Mouse (Mus musculus) limb, embryonic 14.5 days (tissue): ENCODE measurements around the gene Fam107b. TPM values are rescaled to one million over a fixed set of nuclear protein-coding genes. Genes with fewer than 3 reads are reported as not detected.

Experiments used
- ATAC-seq: fragments of 200-750 bp; cut with Nextera tagmentation; 2 replicates; pipeline ENCODE4 v1.8.0; 2017; ENCODE audit warnings: low read depth, moderate number of reproducible peaks, moderate TSS enrichment; ENCODE audit not compliant: low FRiP score
- DNase-seq: peaks from one replicate; pipeline ENCODE4 v3.0.0-alpha.2; 2015; ENCODE audit warnings: low spot score
- H3K27ac ChIP-seq: fragments of 300-500 bp; sonication (generic); replicated peaks from 2 replicates; pipeline ENCODE4 v1.5.1; 2014; ENCODE audit warnings: low read depth, mild to moderate bottlenecking, low read length, moderate library complexity, mixed read lengths
- H3K27me3 ChIP-seq: fragments of 300-500 bp; sonication (generic); 2 replicates; pipeline ENCODE4 v1.6.1; 2014; ENCODE audit warnings: low read length, mixed read lengths; ENCODE audit not compliant: control insufficient read depth, insufficient read depth
- H3K36me3 ChIP-seq: fragments of 300-500 bp; sonication (generic); 2 replicates; pipeline ENCODE4 v1.6.1; 2014; ENCODE audit warnings: mild to moderate bottlenecking, low read length, moderate library complexity, mixed read lengths; ENCODE audit not compliant: control insufficient read depth, insufficient read depth
- H3K4me1 ChIP-seq: fragments of 300-500 bp; sonication (generic); 2 replicates; pipeline ENCODE4 v1.6.1; 2014; ENCODE audit warnings: antibody characterized with exemption, low read length, mixed read lengths; ENCODE audit not compliant: control insufficient read depth, insufficient read depth
- H3K4me2 ChIP-seq: fragments of 300-500 bp; sonication (generic); replicated peaks from 2 replicates; pipeline ENCODE4 v1.6.1; 2014; ENCODE audit warnings: low read depth, mild to moderate bottlenecking, low read length, moderate library complexity; ENCODE audit not compliant: severe bottlenecking
- H3K4me3 ChIP-seq: fragments of 300-500 bp; sonication (generic); replicated peaks from 2 replicates; pipeline ENCODE4 v1.5.1; 2014; ENCODE audit warnings: low read length
- H3K9ac ChIP-seq: fragments of 300-500 bp; sonication (generic); 2 replicates; pipeline ENCODE4 v1.6.1; 2014; ENCODE audit warnings: mild to moderate bottlenecking, low read depth, low read length, moderate library complexity; ENCODE audit not compliant: severe bottlenecking
- H3K9me3 ChIP-seq: fragments of 300-500 bp; sonication (generic); 2 replicates; pipeline ENCODE4 v1.6.1; 2016; ENCODE audit warnings: low read length; ENCODE audit not compliant: control insufficient read depth
- POLR2A ChIP-seq: fragments of 200-500 bp; IDR thresholded peaks from 2 replicates; pipeline ENCODE4 v1.8.0; 2012; ENCODE audit warnings: inconsistent platforms, mild to moderate bottlenecking, moderate library complexity, borderline replicate concordance; ENCODE audit not compliant: insufficient read depth, insufficient read length; ENCODE audit errors: extremely low read depth
- WGBS: fragments of 180-500 bp; shearing (Covaris S2); extraction: QIAGEN DNeasy Blood & Tissue Kit; methylation state at CpG from one replicate; pipeline ENCODE4 v1.1.7; 2014; 5-methylcytosine and 5-hydroxymethylcytosine counted together
- polyA plus RNA-seq, 2 experiments: library from polyadenylated mRNA; depleted of rRNA in 1 of 2; stranded (reverse) in 1 of 2; unstranded in 1 of 2; fragments of >200 nt; fragmentation: Nextera tagmentation in 1 of 2; extraction: Ambion mirVana in 1 of 2; gene quantifications; 2 replicates each; pipeline versions ENCODE4 v1.2.1 to v1.2.3; 2012 to 2014

Gene Fam107b
- polyA plus RNA-seq, 2 experiments = 26.1 to 43.6 TPM

DNA sequence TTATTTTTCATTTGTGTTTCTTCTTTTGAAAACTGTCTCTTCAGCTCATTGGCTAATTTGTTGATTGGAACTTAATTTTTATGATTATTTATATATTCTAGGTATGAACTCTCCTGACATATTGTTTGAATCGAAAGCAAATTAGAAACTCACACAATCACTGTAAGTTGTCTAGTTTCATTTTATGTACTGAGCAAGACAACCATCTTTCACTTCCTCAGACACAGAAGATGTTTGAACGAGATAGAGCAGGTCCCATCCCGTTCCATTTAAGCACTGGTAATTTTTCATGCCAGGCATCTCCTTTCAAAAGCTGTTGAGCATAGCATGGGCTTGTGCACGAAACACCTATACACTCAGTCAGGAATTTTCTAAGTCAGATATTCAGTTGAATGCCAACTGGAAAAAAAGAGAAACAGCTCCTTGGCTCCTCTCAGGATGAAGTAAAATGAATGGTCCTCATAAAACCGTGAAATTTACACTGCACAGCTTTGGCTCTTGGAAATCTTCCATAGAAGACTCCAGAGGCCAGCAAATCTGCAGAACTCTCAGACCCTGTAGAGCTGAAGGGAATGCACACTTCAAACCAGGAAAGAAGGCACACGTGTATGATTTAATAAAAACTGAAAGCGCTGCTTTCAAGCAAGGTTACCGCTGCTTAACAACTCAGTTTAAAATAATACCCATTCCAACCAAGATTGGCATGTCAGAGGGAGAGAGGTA, 8.1 kb downstream of the Fam107b start:
- TF ChIP-seq POLR2A = no peak
- H3K27me3 ChIP-seq = no peaks in the 10 kb centered on the region
- DNase-seq (peak; percentile 82), ATAC-seq (peak; percentile 78)
- H3K36me3 ChIP-seq = no peaks in the 10 kb centered on the region
- no peak overlapping the region for H3K9ac ChIP-seq
- 43% methylated on average over 8 of the region's 8 CpGs for WGBS
- no peaks in the 10 kb centered on the region for H3K9me3 ChIP-seq
- H3K4me1 ChIP-seq = peaks cover 18% of the 10 kb centered on the region
- H3K4me2 ChIP-seq = no peak overlapping the region; the same call in 1 of the 2 replicates
- peak overlapping the region; percentile 71 for H3K27ac ChIP-seq
- H3K4me3 ChIP-seq = no peak overlapping the region

DNA sequence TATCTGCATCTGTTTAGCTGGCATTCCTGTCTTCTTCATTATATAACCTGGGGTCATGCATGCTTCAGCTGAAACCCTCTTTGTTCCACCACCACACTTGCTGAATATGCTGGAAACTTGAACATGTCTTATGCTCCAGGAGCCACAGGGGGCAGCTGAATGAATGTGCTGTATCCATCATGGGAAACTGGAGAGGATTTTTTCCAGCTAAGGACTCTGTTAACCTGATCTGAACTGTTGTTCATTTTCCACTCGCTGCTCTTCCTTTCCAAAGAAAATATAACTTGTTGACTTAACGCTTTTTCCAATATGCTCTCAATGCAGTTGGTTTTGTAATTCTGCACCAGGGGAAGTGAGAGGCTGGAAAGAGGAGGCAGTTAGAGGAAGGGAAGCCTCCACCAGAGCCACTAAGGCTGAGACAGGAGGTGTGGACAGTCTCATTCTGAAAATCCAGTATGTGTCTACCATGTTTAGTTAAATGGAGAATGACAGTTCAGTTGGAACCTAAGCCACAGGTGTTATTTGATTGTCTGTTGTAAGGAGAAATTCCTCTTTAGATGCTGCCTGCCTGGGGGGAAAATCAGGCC, 9.1 kb downstream of the Fam107b start:
- no peaks in the 10 kb centered on the region for H3K9me3 ChIP-seq
- TF ChIP-seq POLR2A = no peak
- peak overlapping the region; percentile 71 for H3K27ac ChIP-seq
- no peak overlapping the region for H3K4me2 ChIP-seq
- no peak overlapping the region for H3K9ac ChIP-seq
- no peak overlapping the region for H3K4me3 ChIP-seq
- no peaks in the 10 kb centered on the region for H3K27me3 ChIP-seq
- DNase-seq (peak; percentile 74), ATAC-seq (peak; percentile 76)
- no peaks in the 10 kb centered on the region for H3K36me3 ChIP-seq
- peaks cover 18% of the 10 kb centered on the region for H3K4me1 ChIP-seq
- 54% methylated on average over 2 of the region's 2 CpGs for WGBS

GRCm38 (mm10) chr2:3582830-3583229, 12.5 kb downstream of the Fam107b start:
- DNase-seq (no peak), ATAC-seq (no peak)
- TF ChIP-seq POLR2A = no peak
- Histone ChIP-seq H3K27ac (no peak overlapping the region), H3K4me3 (no peak overlapping the region), H3K9ac (no peak overlapping the region), H3K9me3 (no peaks in the 10 kb centered on the region), H3K27me3 (no peaks in the 10 kb centered on the region), H3K36me3 (no peaks in the 10 kb centered on the region), H3K4me2 (no peak overlapping the region), H3K4me1 (peaks cover 11% of the 10 kb centered on the region)
- 59% methylated on average over 2 of the region's 2 CpGs for WGBS

GRCm38 (mm10) chr2:3585231-3585783, 15.0 kb downstream of the Fam107b start:
- WGBS = 86% methylated on average over 3 of the region's 3 CpGs
- no peaks in the 10 kb centered on the region for H3K27me3 ChIP-seq
- H3K4me2 ChIP-seq = no peak overlapping the region
- TF ChIP-seq POLR2A = no peak
- H3K9ac ChIP-seq = no peak overlapping the region
- H3K9me3 ChIP-seq = no peaks in the 10 kb centered on the region
- no peak overlapping the region for H3K27ac ChIP-seq
- ATAC-seq (no peak), DNase-seq (no peak)
- H3K36me3 ChIP-seq = no peaks in the 10 kb centered on the region
- H3K4me3 ChIP-seq = no peak overlapping the region
- H3K4me1 ChIP-seq = no peaks in the 10 kb centered on the region

DNA sequence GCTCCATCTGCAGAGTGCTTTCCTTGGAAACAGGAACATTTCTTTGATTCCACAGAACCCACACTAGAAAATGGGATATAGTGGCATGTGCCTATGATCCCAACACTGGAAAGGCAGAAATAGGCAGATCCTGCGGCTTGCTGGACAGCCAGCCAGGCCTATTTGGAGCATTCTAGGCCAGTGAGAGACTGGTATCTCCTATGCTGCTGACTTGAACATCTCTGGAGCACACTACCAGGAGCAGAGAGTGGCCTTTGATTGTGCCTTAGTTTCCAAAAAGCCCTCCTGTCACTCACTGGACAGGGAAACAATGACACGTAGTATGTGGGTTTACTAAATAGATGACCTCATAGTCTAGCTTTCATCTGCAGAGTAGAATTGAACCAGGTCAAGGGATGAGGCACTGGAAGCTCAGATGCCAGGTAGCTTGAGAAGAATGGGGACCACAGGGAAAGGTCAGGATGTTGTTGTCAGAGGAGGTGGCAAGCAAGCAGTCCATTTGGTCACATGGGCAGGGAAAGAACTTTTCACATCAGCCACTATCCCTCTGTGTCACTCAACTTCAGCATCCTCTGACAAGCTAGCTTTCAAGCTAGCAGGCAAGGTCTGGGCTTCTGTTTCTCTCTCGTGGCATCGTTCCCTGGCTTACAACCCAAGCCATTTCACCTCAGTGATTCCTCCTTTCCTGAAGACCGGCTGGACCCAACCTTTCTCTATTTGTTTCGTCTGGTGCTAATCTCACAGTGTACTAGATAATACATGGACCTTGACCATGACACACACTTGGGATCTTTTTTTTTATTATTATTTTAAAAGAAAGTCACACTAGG, 20.0 kb downstream of the Fam107b start:
- Histone ChIP-seq H3K9ac (no peak overlapping the region), H3K9me3 (no peaks in the 10 kb centered on the region), H3K4me1 (no peaks in the 10 kb centered on the region), H3K4me2 (no peak overlapping the region), H3K4me3 (no peak overlapping the region), H3K27me3 (no peaks in the 10 kb centered on the region), H3K27ac (no peak overlapping the region), H3K36me3 (no peaks in the 10 kb centered on the region)
- TF ChIP-seq POLR2A = no peak
- no peak for DNase-seq
- 87% methylated on average over 6 of the region's 6 CpGs for WGBS
- ATAC-seq = no peak
